Comparison of ENCODE assay signal across 8 mouse cellular contexts in genomic region chr12:3870859-3871462, GRCm38 (mm10).
DNase-seq lines count a peak whose midpoint lies in the region; ATAC-seq and TF ChIP-seq lines count a peak whose summit lies in the region.

No protein-coding gene starts in this region.

- H3K9me3 ChIP-seq in forebrain, embryonic 10.5 days: no peaks in the 10 kb centered on the region
- H3K9me3 ChIP-seq in intestine, embryonic 16.5 days (ENCODE audit: control insufficient read depth, low read length): no peaks in the 10 kb centered on the region
- no peaks in the 10 kb centered on the region for H3K9me3 ChIP-seq in midbrain, embryonic 13.5 days

- peak overlapping the region; percentile 80 for H3K27ac ChIP-seq in forebrain, embryonic 10.5 days
- peak overlapping the region; percentile 14; the same call in 1 of the 2 replicates for H3K27ac ChIP-seq in intestine, embryonic 16.5 days (ENCODE audit: low read length)
- H3K27ac ChIP-seq in midbrain, embryonic 13.5 days: peak overlapping the region; percentile 64
- peak overlapping the region; percentile 78 for H3K27ac ChIP-seq in thymus, adult 2 months (ENCODE audit: control insufficient read depth, insufficient read depth, low read length)

- DNase-seq in 416B (ENCODE audit: low read depth): peak; percentile 84
- DNase-seq in CD8-positive naive resting alpha-beta T cell, adult 2 months (ENCODE audit: low read depth in 2 of 2, low spot score in 2 of 2): peak; percentile 71 to 75
- peak; percentile 48 for DNase-seq in forebrain, embryonic 10.5 days (ENCODE audit: extremely low spot score, low spot score)
- peak; percentile 88 for DNase-seq in thymus, adult 2 months
- DNase-seq in ovary, adult 18-20 months (ENCODE audit: low spot score): no peak

- no peak overlapping the region for H3K4me2 ChIP-seq in intestine, embryonic 16.5 days (ENCODE audit: low read depth, low read length)
- peak overlapping the region; percentile 36 for H3K4me2 ChIP-seq in midbrain, embryonic 13.5 days (replicated peaks)

- H3K4me1 ChIP-seq in forebrain, embryonic 10.5 days: peaks cover 44% of the 10 kb centered on the region
- H3K4me1 ChIP-seq in intestine, embryonic 16.5 days (ENCODE audit: control insufficient read depth, insufficient read depth, low read length): peaks cover 34% of the 10 kb centered on the region
- H3K4me1 ChIP-seq in midbrain, embryonic 13.5 days (replicated peaks): peaks cover 13% of the 10 kb centered on the region
- peaks cover 48% of the 10 kb centered on the region for H3K4me1 ChIP-seq in thymus, adult 2 months (replicated peaks; ENCODE audit: control insufficient read depth, insufficient read depth, low read length)

- ATAC-seq in intestine, embryonic 16.5 days: peak; percentile 27
- ATAC-seq in midbrain, embryonic 13.5 days: peak; percentile 79
- no peak for ATAC-seq in cerebellum, adult (ENCODE audit: insufficient number of reproducible peaks, low FRiP score, low TSS enrichment)

- no peak overlapping the region for H3K9ac ChIP-seq in intestine, embryonic 16.5 days (ENCODE audit: low read depth, low read length)
- 0 out of 2 replicates have a peak overlapping the region, but pooled peaks have one; percentile 12 for H3K9ac ChIP-seq in midbrain, embryonic 13.5 days (replicated peaks)

- H3K4me3 ChIP-seq in forebrain, embryonic 10.5 days: peak overlapping the region; percentile 36
- H3K4me3 ChIP-seq in intestine, embryonic 16.5 days (ENCODE audit: low read length): no peak overlapping the region
- H3K4me3 ChIP-seq in midbrain, embryonic 13.5 days (replicated peaks): 0 out of 2 replicates have a peak overlapping the region, but pooled peaks have one; percentile 1
- peak overlapping the region; percentile 30 for H3K4me3 ChIP-seq in thymus, adult 2 months (ENCODE audit: control insufficient read depth, insufficient read depth, low read length)

- TF ChIP-seq CTCF in thymus, adult 2 months (IDR thresholded peaks at IDR 0.05; ENCODE audit: borderline replicate concordance, control insufficient read depth, extremely low read depth, insufficient read depth, low read length, poor library complexity): peak; percentile 79; the same call in 1 of the 2 replicates

- H3K27me3 ChIP-seq in forebrain, embryonic 10.5 days (ENCODE audit: poor library complexity, severe bottlenecking): peaks cover 11% of the 10 kb centered on the region
- no peaks in the 10 kb centered on the region for H3K27me3 ChIP-seq in intestine, embryonic 16.5 days (replicated peaks; ENCODE audit: control insufficient read depth, insufficient read depth, low read length)
- H3K27me3 ChIP-seq in midbrain, embryonic 13.5 days: peaks cover 2% of the 10 kb centered on the region; the same call in 1 of the 2 replicates
- H3K27me3 ChIP-seq in thymus, adult 2 months (ENCODE audit: control insufficient read depth, insufficient read depth, low read length): no peaks in the 10 kb centered on the region

- TF ChIP-seq POLR2A in thymus, adult 2 months (IDR thresholded peaks at IDR 0.05; ENCODE audit: control insufficient read depth, extremely low read depth, insufficient read depth, low read length, poor library complexity): 0 out of 2 replicates have a peak, but pooled peaks have one; percentile 20

- WGBS in forebrain, embryonic 10.5 days: 11% methylated on average over 19 of the region's 19 CpGs
- WGBS in intestine, embryonic 16.5 days: 22% methylated on average over 19 of the region's 19 CpGs
- 15% methylated on average over 19 of the region's 19 CpGs for WGBS in midbrain, embryonic 13.5 days
- under 1% methylated on average over 19 of the region's 19 CpGs for WGBS in thymus, adult 2 months

- peaks cover 24% of the 10 kb centered on the region for H3K36me3 ChIP-seq in forebrain, embryonic 10.5 days (replicated peaks)
- peaks cover 13% of the 10 kb centered on the region for H3K36me3 ChIP-seq in intestine, embryonic 16.5 days (ENCODE audit: control insufficient read depth, insufficient read depth, low read length)
- peaks cover 50% of the 10 kb centered on the region for H3K36me3 ChIP-seq in midbrain, embryonic 13.5 days
- H3K36me3 ChIP-seq in thymus, adult 2 months (ENCODE audit: control insufficient read depth, insufficient read depth, low read length): peaks cover 8% of the 10 kb centered on the region; the same call in 1 of the 2 replicates

Comparison
In these comparisons a context has a peak if more than half of its experiments do, and no peak if none do; other contexts are left out.
1. H3K27ac ChIP-seq: peak in every context shown above with its lines; median percentile 80 in forebrain, embryonic 10.5 days; 78 in thymus, adult 2 months; 64 in midbrain, embryonic 13.5 days; 14 in intestine, embryonic 16.5 days.